Mouse (Mus musculus): ENCODE measurements at regions not wholly inside any gene's neighbourhood (a gene's known extent, or its start where the extent isn't known, plus 50 kb on each side); places are given as distances from the start of the nearest gene placed in this dataset.

DNA sequence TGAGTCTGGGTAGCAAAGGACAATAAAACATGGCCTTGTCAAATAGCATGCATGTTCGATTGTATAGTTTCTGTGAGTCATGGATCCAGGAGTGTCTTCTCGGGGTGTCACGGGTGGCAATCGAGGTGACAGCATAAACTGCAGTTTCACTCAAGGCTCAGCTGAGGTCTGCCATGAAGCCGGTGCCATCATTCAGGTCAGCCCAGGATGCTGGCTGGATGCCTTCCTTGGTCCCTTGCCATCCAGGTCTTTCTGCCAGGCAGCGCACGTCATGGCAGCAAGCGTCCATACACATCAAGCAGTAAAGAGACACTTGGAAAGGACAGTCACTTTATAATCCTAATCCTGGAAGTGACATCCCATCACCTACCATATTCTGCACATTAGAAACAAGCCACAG lies 242.4 kb downstream of the Gm4791 start:
- no peak overlapping the region for H3ac ChIP-seq (ENCODE audit: control insufficient read depth, insufficient read length)
- no peaks in the 10 kb centered on the region for H3K36me3 ChIP-seq (ENCODE audit: control insufficient read depth, insufficient read depth)
- no peak overlapping the region for H3K4me3 ChIP-seq
- H3K27me3 ChIP-seq (ENCODE audit: control insufficient read depth, insufficient read depth, insufficient read length): no peaks in the 10 kb centered on the region
- H3K79me2 ChIP-seq (ENCODE audit: control insufficient read depth, insufficient read depth): no peaks in the 10 kb centered on the region
- TF ChIP-seq MAX (IDR thresholded peaks at IDR 0.05; ENCODE audit: low read depth) (no peak), REST (IDR thresholded peaks at IDR 0.05; ENCODE audit: insufficient read depth, insufficient read length) (no peak), POLR2A (IDR thresholded peaks at IDR 0.05; ENCODE audit: insufficient read length, low read depth) (no peak), E2F4 (IDR thresholded peaks at IDR 0.05; ENCODE audit: insufficient read depth) (no peak), MYOG (IDR thresholded peaks at IDR 0.05; ENCODE audit: control insufficient read depth in 1 of 3, insufficient read depth in 1 of 3, insufficient read length in 2 of 3, low read depth in 2 of 3) (no peak)
- no peak overlapping the region for H3K4me2 ChIP-seq (ENCODE audit: low read depth)

GRCm38 (mm10) chr9:47242051-47242450 lies 243.5 kb downstream of the Gm4791 start:
- Histone ChIP-seq H3K27me3 (ENCODE audit: control insufficient read depth, insufficient read depth, insufficient read length) (no peaks in the 10 kb centered on the region), H3K4me2 (ENCODE audit: low read depth) (no peak overlapping the region), H3K4me3 (no peak overlapping the region), H3K36me3 (ENCODE audit: control insufficient read depth, insufficient read depth) (no peaks in the 10 kb centered on the region), H3K79me2 (ENCODE audit: control insufficient read depth, insufficient read depth) (no peaks in the 10 kb centered on the region), H3ac (ENCODE audit: control insufficient read depth, insufficient read length) (no peak overlapping the region)
- TF ChIP-seq REST (IDR thresholded peaks at IDR 0.05; ENCODE audit: insufficient read depth, insufficient read length): no peak
- TF ChIP-seq POLR2A (IDR thresholded peaks at IDR 0.05; ENCODE audit: insufficient read length, low read depth): no peak
- no peak for TF ChIP-seq TCF12 (IDR thresholded peaks at IDR 0.05; ENCODE audit: insufficient read depth, poor library complexity, severe bottlenecking)
- no peak for TF ChIP-seq MYOD1 (IDR thresholded peaks at IDR 0.05; ENCODE audit: control insufficient read depth in 1 of 3, insufficient read length in 2 of 3, low read depth in 2 of 3)
- TF ChIP-seq MYOG (IDR thresholded peaks at IDR 0.05; ENCODE audit: control insufficient read depth in 1 of 3, insufficient read depth in 1 of 3, insufficient read length in 2 of 3, low read depth in 2 of 3): no peak
- TF ChIP-seq USF1 (IDR thresholded peaks at IDR 0.05; ENCODE audit: low read depth): no peak
- no peak for TF ChIP-seq MAX (IDR thresholded peaks at IDR 0.05; ENCODE audit: low read depth)
- no peak for TF ChIP-seq TCF3 (IDR thresholded peaks at IDR 0.05; ENCODE audit: insufficient read length, low read depth)
- TF ChIP-seq E2F4 (IDR thresholded peaks at IDR 0.05; ENCODE audit: insufficient read depth): no peak
- no peak for TF ChIP-seq CEBPB (IDR thresholded peaks at IDR 0.05; ENCODE audit: insufficient read depth, poor library complexity, severe bottlenecking)
- no peak for TF ChIP-seq POLR2AphosphoS2 (IDR thresholded peaks at IDR 0.05; ENCODE audit: insufficient read length, low read depth)

- no peaks in the 10 kb centered on the region for H3K27me3 ChIP-seq (ENCODE audit: control insufficient read depth, insufficient read depth, insufficient read length)
- no peak for TF ChIP-seq MAX (IDR thresholded peaks at IDR 0.05; ENCODE audit: low read depth)
- no peak for TF ChIP-seq REST (IDR thresholded peaks at IDR 0.05; ENCODE audit: insufficient read depth, insufficient read length)
- TF ChIP-seq POLR2AphosphoS2 (IDR thresholded peaks at IDR 0.05; ENCODE audit: insufficient read length, low read depth): no peak
- TF ChIP-seq E2F4 (IDR thresholded peaks at IDR 0.05; ENCODE audit: insufficient read depth): no peak
- TF ChIP-seq TCF3 (IDR thresholded peaks at IDR 0.05; ENCODE audit: insufficient read length, low read depth): no peak
- TF ChIP-seq CEBPB (IDR thresholded peaks at IDR 0.05; ENCODE audit: insufficient read depth, poor library complexity, severe bottlenecking): no peak
- TF ChIP-seq POLR2A (IDR thresholded peaks at IDR 0.05; ENCODE audit: insufficient read length, low read depth): no peak
- no peak for TF ChIP-seq TCF12 (IDR thresholded peaks at IDR 0.05; ENCODE audit: insufficient read depth, poor library complexity, severe bottlenecking)
- no peak for TF ChIP-seq MYOD1 (IDR thresholded peaks at IDR 0.05; ENCODE audit: control insufficient read depth in 1 of 3, insufficient read length in 2 of 3, low read depth in 2 of 3)
- TF ChIP-seq SRF (IDR thresholded peaks at IDR 0.05; ENCODE audit: control insufficient read depth, insufficient read length, low read depth): no peak
- no peak for TF ChIP-seq MYOG (IDR thresholded peaks at IDR 0.05; ENCODE audit: control insufficient read depth in 1 of 3, insufficient read depth in 1 of 3, insufficient read length in 2 of 3, low read depth in 2 of 3)
- no peak for TF ChIP-seq USF1 (IDR thresholded peaks at IDR 0.05; ENCODE audit: low read depth)
- H3K36me3 ChIP-seq (ENCODE audit: control insufficient read depth, insufficient read depth): no peaks in the 10 kb centered on the region
- H3K4me3 ChIP-seq: no peak overlapping the region
- no peak overlapping the region for H3K4me2 ChIP-seq (ENCODE audit: low read depth)
- H3K79me2 ChIP-seq (ENCODE audit: control insufficient read depth, insufficient read depth): no peaks in the 10 kb centered on the region
- H3ac ChIP-seq (ENCODE audit: control insufficient read depth, insufficient read length): no peak overlapping the region
Observed at GRCm38 (mm10) chr9:47242526-47242925, 244.0 kb downstream of the Gm4791 start.

DNA sequence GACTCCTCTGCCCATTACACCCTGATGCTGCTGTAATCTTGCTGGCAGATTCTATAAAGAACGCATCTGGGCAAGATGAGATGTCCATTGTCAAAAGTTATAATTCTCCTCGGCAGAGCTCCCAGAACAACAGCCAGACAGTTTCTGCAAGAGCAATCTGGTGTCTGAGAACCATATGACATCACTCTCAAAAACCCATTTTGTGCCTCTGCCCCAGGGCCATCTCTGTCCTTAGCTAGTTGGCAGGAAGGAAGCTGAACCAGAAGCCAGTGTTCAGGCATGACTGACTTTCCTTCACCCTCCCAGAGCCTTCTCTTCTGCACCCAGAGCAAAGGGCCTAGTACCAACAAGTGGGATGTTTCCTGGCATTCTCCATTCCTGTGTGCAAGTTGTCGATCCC lies 250.5 kb downstream of the Gm4791 start:
- H3ac ChIP-seq (ENCODE audit: control insufficient read depth, insufficient read length): no peak overlapping the region
- no peaks in the 10 kb centered on the region for H3K27me3 ChIP-seq (ENCODE audit: control insufficient read depth, insufficient read depth, insufficient read length)
- TF ChIP-seq POLR2A (IDR thresholded peaks at IDR 0.05; ENCODE audit: insufficient read length, low read depth) (no peak), MYOD1 (IDR thresholded peaks at IDR 0.05; ENCODE audit: control insufficient read depth in 1 of 3, insufficient read length in 2 of 3, low read depth in 2 of 3) (no peak), TCF3 (IDR thresholded peaks at IDR 0.05; ENCODE audit: insufficient read length, low read depth) (no peak), TCF12 (IDR thresholded peaks at IDR 0.05; ENCODE audit: insufficient read depth, poor library complexity, severe bottlenecking) (no peak), REST (IDR thresholded peaks at IDR 0.05; ENCODE audit: insufficient read depth, insufficient read length) (no peak), POLR2AphosphoS2 (IDR thresholded peaks at IDR 0.05; ENCODE audit: insufficient read length, low read depth) (no peak), SRF (IDR thresholded peaks at IDR 0.05; ENCODE audit: control insufficient read depth, insufficient read length, low read depth) (no peak), USF1 (IDR thresholded peaks at IDR 0.05; ENCODE audit: low read depth) (no peak), E2F4 (IDR thresholded peaks at IDR 0.05; ENCODE audit: insufficient read depth) (no peak), CEBPB (IDR thresholded peaks at IDR 0.05; ENCODE audit: insufficient read depth, poor library complexity, severe bottlenecking) (no peak), MYOG (IDR thresholded peaks at IDR 0.05; ENCODE audit: control insufficient read depth in 1 of 3, insufficient read depth in 1 of 3, insufficient read length in 2 of 3, low read depth in 2 of 3) (no peak), MAX (IDR thresholded peaks at IDR 0.05; ENCODE audit: low read depth) (no peak)
- no peak overlapping the region for H3K4me3 ChIP-seq
- no peaks in the 10 kb centered on the region for H3K79me2 ChIP-seq (ENCODE audit: control insufficient read depth, insufficient read depth)
- no peaks in the 10 kb centered on the region for H3K36me3 ChIP-seq (ENCODE audit: control insufficient read depth, insufficient read depth)
- H3K4me2 ChIP-seq (ENCODE audit: low read depth): no peak overlapping the region

DNA sequence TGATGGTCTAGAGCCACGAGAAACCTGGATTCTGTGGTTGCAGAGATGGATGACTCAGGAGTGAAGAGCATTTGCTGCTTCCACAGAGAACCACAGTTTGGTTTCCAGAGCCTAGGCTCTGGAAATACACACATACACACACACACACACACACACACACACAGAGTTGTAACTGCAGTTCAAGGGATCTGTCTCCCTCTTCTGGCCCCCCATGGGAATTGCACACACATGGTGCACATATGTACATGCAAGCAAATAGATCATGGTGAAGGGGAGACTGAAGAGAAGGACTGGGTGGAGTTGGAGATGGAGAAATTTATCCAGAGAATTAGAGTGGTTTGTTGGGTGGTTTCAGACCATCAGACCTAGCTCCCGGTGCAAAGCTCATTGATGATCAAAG lies 252.6 kb downstream of the Gm4791 start:
- no peak overlapping the region for H3K4me2 ChIP-seq (ENCODE audit: low read depth)

More for the DNA sequence above, 252.6 kb downstream of the Gm4791 start:
- Histone ChIP-seq H3ac (ENCODE audit: control insufficient read depth, insufficient read length) (no peak overlapping the region), H3K27me3 (ENCODE audit: control insufficient read depth, insufficient read depth, insufficient read length) (no peaks in the 10 kb centered on the region), H3K4me3 (no peak overlapping the region), H3K79me2 (ENCODE audit: control insufficient read depth, insufficient read depth) (no peaks in the 10 kb centered on the region), H3K36me3 (ENCODE audit: control insufficient read depth, insufficient read depth) (no peaks in the 10 kb centered on the region)
- TF ChIP-seq MAX (IDR thresholded peaks at IDR 0.05; ENCODE audit: low read depth) (no peak), TCF12 (IDR thresholded peaks at IDR 0.05; ENCODE audit: insufficient read depth, poor library complexity, severe bottlenecking) (no peak), MYOG (IDR thresholded peaks at IDR 0.05; ENCODE audit: control insufficient read depth in 1 of 3, insufficient read depth in 1 of 3, insufficient read length in 2 of 3, low read depth in 2 of 3) (no peak), POLR2A (IDR thresholded peaks at IDR 0.05; ENCODE audit: insufficient read length, low read depth) (no peak), TCF3 (IDR thresholded peaks at IDR 0.05; ENCODE audit: insufficient read length, low read depth) (no peak), POLR2AphosphoS2 (IDR thresholded peaks at IDR 0.05; ENCODE audit: insufficient read length, low read depth) (no peak), REST (IDR thresholded peaks at IDR 0.05; ENCODE audit: insufficient read depth, insufficient read length) (no peak), USF1 (IDR thresholded peaks at IDR 0.05; ENCODE audit: low read depth) (no peak)

Data from myocyte (in vitro differentiated cells).